Mouse (Mus musculus) layer of hippocampus, postnatal 10 days (tissue): ENCODE results near the gene Fam69a. TPM values are rescaled to one million over a fixed set of nuclear protein-coding genes. Genes with fewer than 3 reads are reported as not detected.

Source experiments
- DNase-seq, 2 experiments: peaks; one replicate each; pipeline ENCODE4 v3.0.0; 2021; ENCODE audit warnings: low spot score in 2 of 2
- total RNA-seq, 2 experiments: library from RNA; stranded (reverse); gene quantifications; 2 replicates each; pipeline ENCODE4 v1.2.3; 2021

Gene Fam69a
- total RNA-seq, 2 experiments from 2014 or later, result 55.2 to 60.1 TPM

DNA sequence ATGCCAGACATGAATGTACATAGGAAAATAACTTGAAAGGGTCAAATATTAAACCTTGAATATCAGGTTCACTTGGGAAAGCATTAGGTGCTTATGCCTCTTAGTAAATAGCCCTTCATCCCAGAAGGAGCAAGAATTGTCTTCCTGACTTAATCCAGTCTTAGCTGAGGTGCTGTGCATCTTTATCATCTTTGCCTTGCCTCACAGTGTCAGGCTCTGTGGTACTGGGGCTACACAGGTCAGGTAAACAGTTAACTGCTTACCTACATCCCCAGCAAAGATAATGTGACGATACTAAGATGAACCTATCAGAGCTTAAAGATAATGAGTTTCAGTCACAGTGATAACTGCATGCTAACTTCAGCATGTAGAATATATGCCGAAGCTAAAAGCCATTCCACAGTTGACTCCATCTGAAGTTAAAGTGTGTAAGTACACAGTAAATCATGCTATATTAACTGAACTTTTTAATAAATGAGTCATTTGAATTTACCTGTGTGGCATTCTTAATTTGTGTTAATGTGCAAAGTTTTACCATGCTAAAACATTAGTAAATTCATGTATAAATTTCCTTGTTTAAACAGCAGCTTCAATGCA, 78.3 kb downstream of the Fam69a start:
- no peak for DNase-seq

DNA sequence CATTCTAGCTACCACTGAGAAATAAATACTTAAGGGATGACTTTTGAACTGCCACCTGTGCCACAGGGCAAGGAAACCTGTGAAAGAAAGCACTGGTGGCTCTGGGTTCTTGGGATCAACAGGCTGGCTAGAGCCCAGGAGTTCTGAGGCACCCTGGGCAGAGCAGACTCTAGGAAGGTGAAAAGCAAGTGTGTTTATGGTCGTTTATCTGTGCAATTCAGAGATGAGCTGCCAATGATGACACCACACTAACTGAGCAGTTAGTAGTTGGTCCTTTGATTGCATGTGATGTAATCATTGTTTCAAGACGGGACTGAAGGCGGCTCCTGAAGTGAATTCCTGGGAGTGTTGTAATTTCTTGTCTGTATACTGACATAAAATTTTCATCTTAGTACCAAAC, 82.6 kb downstream of the Fam69a start:
- DNase-seq, result no peak

DNA sequence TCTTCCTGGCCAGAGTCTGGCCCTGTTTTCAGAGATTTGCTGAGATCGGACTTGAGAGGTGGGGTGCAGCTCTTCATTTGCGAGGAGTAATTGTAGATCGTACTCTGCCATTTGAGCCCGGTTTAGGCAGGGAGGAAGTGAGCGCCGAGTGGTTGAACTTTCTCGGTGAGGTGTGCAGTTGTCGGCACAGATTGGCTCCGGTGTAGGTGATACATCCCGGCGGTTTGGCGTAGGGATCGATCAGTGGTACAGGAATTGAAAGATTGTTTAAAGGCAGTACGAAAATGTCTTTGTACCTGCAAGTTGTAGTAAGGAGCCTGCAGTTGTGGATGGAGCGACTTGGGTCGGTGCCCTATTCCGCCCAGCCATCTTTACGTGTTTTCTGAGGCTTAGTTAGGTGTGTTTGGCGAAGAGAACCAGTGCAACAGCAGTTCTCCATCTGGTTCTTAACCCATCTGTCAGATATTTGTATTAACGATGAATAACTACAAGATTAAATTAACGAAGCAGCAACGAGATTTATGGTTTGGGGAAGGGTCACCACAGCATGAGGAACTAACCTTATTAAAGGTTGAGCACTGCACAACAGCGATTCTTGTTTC, 85.8 kb downstream of the Fam69a start:
- no peak for DNase-seq

DNA sequence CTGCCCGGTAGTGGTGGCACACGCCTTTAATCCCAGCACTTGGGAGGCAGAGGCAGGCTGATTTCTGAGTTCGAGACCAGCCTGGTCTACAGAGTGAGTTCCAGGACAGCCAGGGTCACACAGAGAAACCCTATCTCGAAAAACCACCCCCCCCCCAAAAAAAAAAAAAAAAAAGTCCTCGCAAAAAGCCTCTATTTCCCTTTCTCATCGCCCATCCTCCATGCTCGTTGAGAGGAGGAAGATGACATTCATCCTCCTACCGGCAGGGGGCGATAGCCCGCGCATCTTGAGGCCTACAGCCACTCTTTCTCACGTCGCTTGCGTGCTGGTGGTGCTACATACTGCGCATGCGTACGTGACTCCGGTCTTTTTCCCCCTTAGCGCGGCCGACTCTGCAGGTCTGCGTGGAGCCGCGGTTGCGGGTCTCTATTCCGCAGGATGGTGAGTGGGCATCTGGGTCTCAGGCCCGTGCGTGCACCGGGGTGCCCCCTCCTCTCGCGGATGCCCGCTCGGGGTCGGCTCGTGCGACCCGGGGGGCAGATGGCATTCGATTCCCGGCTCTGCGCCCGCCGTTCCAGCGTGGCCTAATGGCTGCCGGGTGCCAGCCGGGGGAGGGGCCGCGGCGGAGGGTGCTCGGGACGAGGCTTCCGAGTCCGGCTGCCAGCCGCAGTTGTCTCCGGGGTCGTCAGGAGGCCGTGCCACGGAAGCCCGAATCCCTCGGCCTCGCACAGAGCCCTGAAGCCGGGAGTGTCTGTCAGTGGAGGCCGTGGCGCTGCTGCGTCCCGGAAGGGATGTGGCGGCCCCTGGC, 86.5 kb downstream of the Fam69a start, which contains the start of gene Rpl5:
TSS of gene Rpl5 (plus strand) at position 297 of the 808 bp plus-strand sequence.
- DNase-seq, result peak; percentile 98

DNA sequence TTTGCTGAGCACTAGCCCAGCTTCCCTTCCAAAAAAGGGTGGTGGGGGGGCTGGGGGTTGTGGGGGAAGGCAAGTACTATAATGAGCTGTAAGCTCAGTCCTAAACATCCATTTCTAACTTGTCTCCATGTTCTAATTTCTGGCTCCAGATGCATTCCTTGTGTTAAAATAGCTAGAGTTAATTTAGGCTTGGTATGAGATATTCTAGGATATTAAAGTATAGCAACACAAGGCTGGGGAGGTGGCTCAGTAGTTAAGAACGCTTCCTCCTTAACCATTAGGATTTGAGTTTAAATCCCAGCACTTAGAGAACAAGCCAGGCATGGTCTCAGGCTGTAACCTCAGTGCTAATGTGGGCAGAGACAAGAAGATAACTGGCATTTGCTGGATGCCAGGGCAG, 90.6 kb downstream of the Fam69a start:
- no peak for DNase-seq

DNA sequence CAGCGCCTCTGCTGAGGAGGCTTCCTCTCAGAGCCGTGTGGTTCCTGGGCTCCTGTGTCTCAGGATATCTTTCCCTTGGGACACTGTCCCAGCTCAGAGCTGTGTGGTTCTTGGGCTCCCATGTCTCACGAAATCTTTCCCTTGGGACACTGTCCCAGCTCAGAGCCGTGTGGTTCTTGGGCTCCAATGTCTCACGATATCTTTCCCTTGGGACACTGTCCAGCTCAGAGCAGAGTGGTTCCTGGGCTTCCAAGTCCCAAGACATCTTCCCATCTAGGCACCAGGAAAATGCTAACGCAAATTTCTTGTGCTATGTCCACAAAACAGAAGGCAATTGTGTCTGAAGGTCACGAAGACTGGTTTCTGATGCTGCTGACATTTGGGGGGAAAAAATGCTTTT, 92.2 kb downstream of the Fam69a start:
- DNase-seq, result no peak

DNA sequence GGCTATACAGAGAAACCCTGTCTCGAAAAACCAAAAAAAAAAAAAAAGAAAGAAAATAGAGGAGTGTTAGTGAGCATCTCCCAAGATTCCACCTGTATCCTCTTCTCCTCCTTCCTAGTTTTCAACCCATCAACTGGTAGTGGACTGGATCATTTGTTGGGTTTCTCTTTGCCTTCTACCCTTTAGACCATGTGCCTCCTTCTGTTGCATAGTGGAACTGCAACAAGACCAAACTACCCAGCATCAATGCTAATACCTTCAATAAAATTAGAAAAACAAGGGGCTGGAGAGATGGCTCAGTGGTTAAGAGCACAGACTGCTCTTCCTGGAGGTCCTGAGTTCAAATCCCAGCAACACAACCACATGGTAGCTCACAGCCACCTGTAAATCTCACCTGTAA, 95.4 kb downstream of the Fam69a start:
- DNase-seq, result peak; percentile 17 to 26

DNA sequence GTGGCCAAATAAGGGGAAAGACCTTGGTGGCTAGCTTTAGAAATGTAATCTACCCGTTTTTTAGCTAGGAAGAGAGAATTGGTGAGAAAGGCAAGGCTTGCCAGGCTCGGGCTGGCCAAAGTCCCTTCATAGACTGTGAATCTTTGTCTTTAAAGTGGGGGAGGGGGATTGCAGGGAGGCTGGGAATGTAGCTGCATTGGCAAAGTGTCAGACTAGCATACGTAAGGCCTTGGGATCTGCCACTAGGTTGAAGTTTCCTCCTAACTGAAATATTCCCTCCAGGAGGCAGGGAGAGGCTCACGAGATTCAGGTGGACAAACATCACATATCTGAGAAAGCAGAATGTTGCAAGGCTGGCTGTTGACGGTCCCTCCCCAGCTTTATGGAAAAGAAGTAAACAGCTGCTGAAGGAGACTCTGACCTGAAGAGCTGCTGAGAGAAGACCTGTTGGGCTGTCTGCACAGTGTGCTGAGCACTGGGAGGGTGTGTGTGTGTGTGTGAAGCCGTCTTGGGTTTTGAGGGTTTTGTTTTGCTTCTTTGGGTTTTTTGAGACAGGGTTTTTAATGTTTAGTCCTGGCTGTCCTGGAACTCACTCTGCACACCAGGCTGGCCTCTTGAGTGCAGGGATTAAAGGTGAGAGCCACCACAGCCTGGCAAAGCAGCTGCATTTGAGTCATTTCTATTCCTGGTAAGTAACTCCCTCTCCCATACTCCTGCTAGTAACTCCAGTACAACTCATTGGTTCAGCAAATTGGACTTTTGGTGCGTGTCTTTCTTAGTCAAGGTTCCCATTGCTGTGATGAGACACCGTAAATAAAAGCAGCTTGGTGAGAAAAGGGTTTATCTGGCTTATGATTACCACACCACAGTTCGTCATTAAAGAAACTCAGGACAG, 96.6 kb downstream of the Fam69a start:
- DNase-seq, result peak; percentile 26 to 35

DNA sequence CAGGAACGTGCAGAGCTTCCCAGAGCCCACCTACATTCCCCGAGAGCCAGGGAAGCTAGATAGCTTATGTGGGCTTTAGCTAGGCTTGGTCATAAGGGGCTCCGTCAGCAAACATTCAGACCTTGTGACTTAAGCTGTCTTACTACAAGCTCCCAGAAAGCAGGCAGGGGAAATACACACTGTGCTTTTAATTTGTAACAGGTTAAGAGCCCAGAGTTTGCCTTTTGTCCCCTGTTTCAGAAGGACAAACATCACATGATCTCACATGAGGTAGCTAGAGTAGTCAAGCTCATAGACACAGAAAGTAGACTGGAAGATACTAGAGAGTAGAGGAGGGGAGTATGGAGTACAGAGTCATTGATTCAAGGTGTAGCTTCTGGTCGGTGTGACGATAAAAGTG, 106.2 kb downstream of the Fam69a start:
- DNase-seq, result no peak

DNA sequence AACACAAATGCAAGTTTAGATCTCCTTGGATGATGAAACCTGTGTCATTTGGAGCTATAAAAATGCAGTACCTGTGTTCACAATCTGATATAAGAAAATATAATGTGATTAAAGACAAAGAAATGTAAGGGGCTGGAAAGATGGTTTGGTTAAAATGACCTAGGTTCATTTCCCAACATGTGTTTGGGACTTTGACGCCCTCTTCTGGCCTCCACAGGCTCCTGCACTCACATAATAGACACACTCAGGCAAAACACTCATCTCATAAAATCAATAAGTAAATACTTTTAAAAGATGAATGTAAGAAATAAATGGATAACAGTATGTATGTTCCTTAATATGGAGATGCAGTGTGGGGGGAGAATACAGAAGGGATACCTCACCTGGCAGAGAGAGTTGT, 109.8 kb downstream of the Fam69a start:
- no peak for DNase-seq

DNA sequence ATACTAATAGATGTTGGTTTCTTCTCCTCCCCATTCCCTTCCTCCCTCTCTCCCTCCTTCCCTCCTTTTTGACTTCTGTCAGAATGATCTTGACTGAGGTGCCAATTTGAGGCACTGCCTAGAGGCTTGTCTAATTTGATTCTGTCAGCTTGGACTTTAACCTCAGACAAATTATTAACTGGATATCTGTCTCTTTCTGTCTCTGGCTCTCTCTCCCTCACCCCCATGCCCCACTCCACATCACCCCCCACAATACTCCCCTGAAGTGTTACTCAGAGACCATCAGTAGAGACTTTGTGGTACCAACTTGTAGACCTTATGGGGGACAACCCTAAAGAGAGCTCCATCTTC, 111.6 kb downstream of the Fam69a start:
- DNase-seq, result no peak

DNA sequence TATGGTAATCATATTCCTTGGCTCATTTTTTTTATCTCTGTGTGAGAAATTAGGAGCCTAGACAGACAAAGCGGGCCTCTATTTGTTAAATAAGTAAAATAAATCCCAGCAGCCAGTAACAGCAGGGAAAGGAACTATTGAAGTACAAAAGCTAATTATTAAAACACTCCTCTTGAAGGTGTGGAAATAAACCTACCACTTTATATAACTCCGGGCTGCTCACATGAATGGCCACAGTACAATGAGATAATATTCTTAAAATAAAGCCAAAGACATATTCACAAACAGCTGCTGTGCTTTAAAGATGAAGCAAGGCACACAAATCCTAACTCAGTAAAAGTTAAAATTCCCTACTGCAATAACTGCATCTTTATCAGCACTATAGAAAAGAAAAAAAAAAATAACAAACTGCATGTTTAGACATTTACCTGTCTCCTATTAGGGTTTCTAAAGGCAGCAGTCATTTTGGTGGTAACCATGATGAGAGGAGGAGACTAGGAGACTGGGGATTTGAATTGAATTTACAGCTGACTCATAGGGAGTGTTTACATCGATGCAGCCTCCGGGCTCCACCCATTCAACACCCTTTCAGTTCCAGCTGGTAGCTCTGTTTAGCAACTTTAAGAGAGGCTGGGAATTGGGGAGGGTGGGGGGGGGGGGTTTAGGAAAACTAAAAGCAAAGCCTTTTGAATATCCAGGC, 112.2 kb downstream of the Fam69a start, which contains the start of gene Evi5:
TSS of gene Evi5 (minus strand) at position 547 of the 700 bp plus-strand sequence.
- no peak for DNase-seq

DNA sequence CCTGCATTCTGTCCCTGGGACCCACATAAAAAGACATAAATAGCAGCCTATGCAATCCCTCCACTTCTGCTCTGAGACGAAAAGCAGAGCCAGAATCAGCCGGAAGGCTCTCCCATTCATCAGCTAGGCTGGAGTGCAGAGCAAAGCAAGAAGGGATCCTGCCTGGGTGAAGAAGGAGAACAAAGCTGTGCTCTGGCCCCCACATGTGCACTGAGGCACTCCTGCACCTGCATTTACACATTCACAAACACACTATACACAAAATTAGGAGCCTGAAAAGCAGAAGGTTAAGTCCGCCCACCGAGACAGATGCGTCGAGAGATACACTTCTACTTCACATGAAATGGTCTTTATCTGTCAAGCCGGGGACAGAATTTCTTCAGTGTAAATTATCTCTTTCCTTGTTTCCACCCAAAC, 113.0 kb downstream of the Fam69a start:
- peak in 1 of 2 experiments; percentile 16 for DNase-seq

DNA sequence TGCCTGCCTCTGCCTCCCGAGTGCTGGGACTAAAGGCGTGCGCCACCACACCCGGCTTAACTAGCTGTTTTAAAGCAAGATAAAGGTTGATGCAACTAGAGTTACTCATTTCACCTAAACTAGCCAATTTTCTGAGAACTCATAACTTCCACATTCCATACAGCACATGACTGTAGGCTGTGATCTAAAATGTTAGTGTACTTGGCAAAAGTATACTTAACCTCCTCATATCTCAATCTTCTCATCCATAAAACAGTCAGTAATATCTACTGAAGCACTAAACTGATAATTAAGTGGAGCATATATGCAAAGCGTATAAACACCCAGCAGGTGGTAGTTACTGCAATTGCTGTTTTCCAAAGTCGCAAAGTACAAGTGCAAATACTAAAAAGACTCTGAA, 113.6 kb downstream of the Fam69a start:
- no peak for DNase-seq

DNA sequence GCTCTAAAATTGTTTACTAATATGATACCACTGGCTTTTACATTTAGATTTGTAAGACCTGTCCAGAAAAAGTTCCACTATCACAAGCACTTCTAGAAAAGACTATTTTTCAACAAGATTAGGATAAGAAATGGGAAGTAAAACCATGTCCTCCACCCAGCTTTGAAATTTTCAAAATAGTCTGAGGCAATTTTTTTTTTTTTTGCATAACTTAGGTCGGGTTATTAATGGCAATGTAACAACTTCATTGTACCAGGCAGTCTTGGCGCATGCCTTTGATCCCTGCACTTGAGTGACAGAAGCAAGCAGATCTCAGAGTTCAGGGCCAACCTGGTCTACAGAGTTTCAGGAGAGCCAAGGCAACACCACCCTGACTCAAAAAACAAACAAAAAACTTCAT, 117.2 kb downstream of the Fam69a start:
- DNase-seq, result no peak

DNA sequence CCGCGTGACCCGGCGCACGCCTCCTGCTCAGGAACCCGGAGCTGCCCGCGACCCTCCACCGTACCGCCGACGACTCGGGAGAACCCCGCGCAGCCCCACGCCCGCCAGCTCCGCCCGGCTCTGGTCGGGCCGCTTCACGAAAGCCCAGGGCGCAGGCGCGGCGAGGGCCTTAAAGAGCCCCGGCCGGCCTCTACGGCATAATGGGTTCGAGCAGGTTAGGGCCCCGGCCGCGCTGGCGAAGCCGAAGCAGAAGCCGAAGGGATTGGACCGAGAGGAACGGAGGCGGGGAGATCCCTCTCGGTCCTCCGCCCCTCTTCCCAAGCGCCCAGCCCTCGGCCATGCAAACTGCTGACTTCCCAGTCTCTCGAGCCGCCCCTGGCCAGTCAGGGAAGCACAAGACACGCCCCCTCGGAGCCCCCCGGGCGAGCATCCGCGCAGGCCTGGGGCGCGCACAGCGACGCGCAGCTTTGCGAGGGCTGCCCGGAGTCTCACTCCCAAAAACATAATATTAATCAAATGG, 117.9 kb downstream of the Fam69a start:
- DNase-seq, result peak; percentile 85 to 90

DNA sequence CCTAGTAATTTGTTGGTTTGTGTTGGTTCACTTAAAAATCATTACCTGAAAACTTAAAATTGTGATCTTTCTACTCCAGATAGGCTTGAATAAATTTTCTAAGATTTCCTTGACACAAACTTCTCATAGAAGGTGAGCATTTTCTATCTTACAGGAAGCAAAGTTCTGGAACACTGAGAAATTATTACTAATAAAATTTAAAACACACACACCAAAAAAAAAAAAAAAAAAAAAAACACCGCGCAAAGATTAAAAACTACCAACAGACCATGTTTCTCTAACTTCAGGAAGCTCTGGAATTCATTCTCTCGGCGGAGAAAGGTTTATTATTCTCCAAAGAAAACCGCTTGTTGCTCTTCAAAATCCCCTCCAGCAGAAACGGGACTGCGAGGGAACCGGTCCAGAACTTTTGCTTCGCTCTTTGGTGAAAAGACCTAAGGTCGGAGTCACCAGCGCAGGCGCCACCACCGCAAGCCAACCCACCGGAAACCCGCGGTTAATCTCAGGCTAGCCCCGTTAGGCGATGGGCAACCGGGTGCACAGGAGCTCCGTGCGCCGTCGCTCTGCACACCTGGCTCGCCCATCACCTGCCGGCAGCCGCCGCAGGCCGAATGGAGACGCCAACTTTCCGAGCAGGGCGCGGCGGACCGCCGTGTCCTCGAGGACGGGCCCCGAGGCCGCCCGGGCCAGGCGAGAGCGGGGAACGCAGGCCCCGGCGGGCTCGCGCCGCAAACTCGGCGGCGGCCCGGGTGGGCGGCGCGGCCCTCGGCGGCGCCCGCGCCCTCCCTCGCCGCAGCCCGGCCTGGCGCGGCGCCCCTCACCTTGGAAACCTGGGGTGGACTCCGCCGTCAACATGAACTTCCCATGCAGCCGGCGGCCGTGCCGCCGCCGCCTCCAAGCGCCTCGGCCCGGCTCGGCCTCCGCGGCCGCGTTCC, 118.6 kb downstream of the Fam69a start:
- DNase-seq, result peak; percentile 56 to 58

DNA sequence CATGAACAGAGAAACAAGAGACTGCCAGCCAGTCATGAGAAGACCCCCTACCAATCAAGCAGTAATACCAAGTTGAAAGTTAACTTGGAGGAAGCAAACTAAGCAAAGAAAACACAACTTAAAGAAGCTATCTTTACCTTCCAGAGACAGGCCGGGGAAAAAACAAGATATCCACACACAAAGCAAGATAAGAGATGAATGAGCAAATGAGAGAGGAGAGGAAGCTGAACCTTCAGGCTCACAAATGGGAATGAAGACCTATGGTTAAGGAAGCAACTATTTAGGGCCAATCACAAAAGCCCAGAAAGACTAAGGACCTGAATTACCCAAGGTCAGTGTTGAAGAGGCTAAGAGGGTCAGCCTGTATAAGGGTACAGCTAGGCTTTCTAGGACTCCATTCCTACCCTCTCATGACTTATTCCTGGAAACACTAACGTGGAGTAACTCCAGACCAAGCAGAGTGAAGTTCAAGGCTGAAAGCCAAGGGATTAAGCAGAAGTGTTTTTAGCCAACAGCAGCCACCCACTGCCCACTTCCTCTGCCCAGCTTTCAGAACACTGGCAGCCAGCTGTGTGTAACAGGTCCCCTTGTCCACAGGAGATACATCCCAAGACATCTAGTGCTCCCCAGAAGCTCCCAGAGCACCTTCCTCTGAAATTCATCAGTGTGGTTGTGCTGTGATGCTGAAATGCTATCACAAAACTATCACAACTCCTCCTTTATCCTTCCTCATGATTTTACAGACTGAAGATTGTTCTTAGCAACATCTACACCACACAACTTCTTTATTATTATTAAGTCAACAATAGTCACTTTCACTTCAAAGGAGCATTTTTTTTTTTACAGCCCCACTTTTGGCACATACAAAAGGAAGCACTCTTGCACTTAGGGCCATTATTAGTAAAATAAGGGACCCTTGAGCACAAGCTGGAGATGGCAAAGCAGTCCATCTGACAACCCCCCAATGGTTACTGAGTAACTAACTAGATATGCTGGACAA, 120.5 kb downstream of the Fam69a start:
- DNase-seq, result no peak
